Mouse (Mus musculus) MEL (cell line): ENCODE measurements around the gene Trim56. TPM values are rescaled to one million over a fixed set of nuclear protein-coding genes. Genes with fewer than 3 reads are reported as not detected.

ENCODE experiments used
- DNase-seq: peaks from one replicate; pipeline ENCODE4 v3.0.0; 2011; ENCODE audit warnings: low read depth, low spot score
- H3K27ac ChIP-seq: 2 replicates; pipeline ENCODE4 v1.5.1; 2012; ENCODE audit warnings: low read depth, mild to moderate bottlenecking, control low read depth, low read length, moderate library complexity; ENCODE audit not compliant: control insufficient read depth
- H3K27me3 ChIP-seq, 2 experiments: fragments of 150-350 bp in 1 of 2; sonication (generic) in 1 of 2; 2 replicates each; pipeline ENCODE4 v1.6.1; 2012; ENCODE audit warnings: low read length in 2 of 2, mild to moderate bottlenecking in 2 of 2, improper control_type of control experiment in 1 of 2, moderate library complexity in 1 of 2; ENCODE audit not compliant: insufficient read depth in 2 of 2, control insufficient read depth in 1 of 2
- H3K36me3 ChIP-seq, 2 experiments: 2 replicates each; pipeline ENCODE4 v1.6.1; 2012 to 2014; ENCODE audit warnings: low read length in 2 of 2, improper control_type of control experiment in 1 of 2, inconsistent platforms in 1 of 2, mild to moderate bottlenecking in 1 of 2; ENCODE audit not compliant: insufficient read depth in 2 of 2, control insufficient read depth in 1 of 2
- H3K4me1 ChIP-seq, 2 experiments: fragments of 150-350 bp in 1 of 2; sonication (generic) in 1 of 2; 2 replicates each; pipeline ENCODE4 v1.6.1; 2012; ENCODE audit warnings: low read length in 2 of 2, improper control_type of control experiment in 1 of 2, mild to moderate bottlenecking in 1 of 2; ENCODE audit not compliant: insufficient read depth in 2 of 2, control insufficient read depth in 1 of 2
- H3K4me3 ChIP-seq, 2 experiments: fragments of 150-350 bp in 1 of 2; sonication (generic) in 1 of 2; 2 replicates each; pipeline ENCODE4 v1.5.1; 2012; ENCODE audit warnings: low read depth in 2 of 2, low read length in 2 of 2, mild to moderate bottlenecking in 2 of 2, moderate library complexity in 2 of 2, control low read depth in 1 of 2, improper control_type of control experiment in 1 of 2; ENCODE audit not compliant: control insufficient read depth in 1 of 2, insufficient read depth in 1 of 2
- H3K79me2 ChIP-seq: 2 replicates; pipeline ENCODE4 v1.6.1; 2012; ENCODE audit warnings: mild to moderate bottlenecking, low read length, moderate library complexity; ENCODE audit not compliant: control insufficient read depth, poor library complexity, insufficient read depth
- H3K9ac ChIP-seq: 2 replicates; pipeline ENCODE4 v1.6.1; 2012; ENCODE audit warnings: low read depth, mild to moderate bottlenecking, control low read depth, low read length, moderate library complexity; ENCODE audit not compliant: control insufficient read depth, poor library complexity, severe bottlenecking
- H3K9me3 ChIP-seq: fragments of 150-350 bp; sonication (generic); replicated peaks from 2 replicates; pipeline ENCODE4 v1.6.1; 2012; ENCODE audit warnings: mild to moderate bottlenecking, low read length, improper control_type of control experiment, moderate library complexity; ENCODE audit not compliant: insufficient read depth
- BHLHE40 ChIP-seq: IDR thresholded peaks from 2 replicates; pipeline ENCODE4 v1.6.1; 2012; ENCODE audit warnings: low read depth, mild to moderate bottlenecking, inconsistent platforms, low read length, improper control_type of control experiment, borderline replicate concordance
- CHD1 ChIP-seq: IDR thresholded peaks from 2 replicates; pipeline ENCODE4 v1.6.1; 2012; ENCODE audit warnings: low read depth, mild to moderate bottlenecking, inconsistent platforms, low read length, improper control_type of control experiment
- CHD2 ChIP-seq: IDR thresholded peaks from 2 replicates; pipeline ENCODE4 v1.6.1; 2011; ENCODE audit warnings: low read length, improper control_type of control experiment
- CTCF ChIP-seq, 3 experiments: IDR thresholded peaks in 2 of 3; conservative IDR thresholded peaks in 1 of 3; 2 replicates each; pipeline ENCODE4 v1.5.1; 2011 to 2012; ENCODE audit warnings: low read length in 3 of 3, low read depth in 2 of 3, mild to moderate bottlenecking in 2 of 3, improper control_type of control experiment in 1 of 3, inconsistent platforms in 1 of 3, mixed read lengths in 1 of 3, moderate library complexity in 1 of 3; ENCODE audit not compliant: control insufficient read depth in 1 of 3, insufficient read depth in 1 of 3, poor library complexity in 1 of 3, severe bottlenecking in 1 of 3
- E2F4 ChIP-seq: IDR thresholded peaks from 2 replicates; pipeline ENCODE4 v1.6.1; 2011; ENCODE audit warnings: low read depth, low read length, improper control_type of control experiment, borderline replicate concordance
- EP300 ChIP-seq, 2 experiments: IDR thresholded peaks; 2 replicates each; pipeline ENCODE4 v1.6.1; 2011; ENCODE audit warnings: improper control_type of control experiment in 2 of 2, low read length in 2 of 2, low read depth in 1 of 2, mild to moderate bottlenecking in 1 of 2
- ETS1 ChIP-seq: IDR thresholded peaks from 2 replicates; pipeline ENCODE4 v1.6.1; 2012; ENCODE audit warnings: low read depth, mild to moderate bottlenecking, inconsistent platforms, low read length, improper control_type of control experiment, moderate library complexity
- GABPA ChIP-seq: IDR thresholded peaks from 2 replicates; pipeline ENCODE4 v1.6.1; 2012; ENCODE audit warnings: low read depth, mild to moderate bottlenecking, inconsistent platforms, low read length, improper control_type of control experiment, moderate library complexity
- GATA1 ChIP-seq: IDR thresholded peaks from 2 replicates; pipeline ENCODE4 v1.6.1; 2011; ENCODE audit warnings: low read depth, low read length, improper control_type of control experiment
- JUND ChIP-seq: IDR thresholded peaks from 2 replicates; pipeline ENCODE4 v1.6.1; 2011; ENCODE audit warnings: low read depth, mild to moderate bottlenecking, improper control_type of control experiment, low read length
- KAT2A ChIP-seq: conservative IDR thresholded peaks from 2 replicates; pipeline ENCODE4 v1.6.1; 2012; ENCODE audit warnings: low read depth, low read length, improper control_type of control experiment, inconsistent platforms
- MAFK ChIP-seq: IDR thresholded peaks from 2 replicates; pipeline ENCODE4 v1.6.1; 2011; ENCODE audit warnings: low read depth, mild to moderate bottlenecking, low read length, improper control_type of control experiment, borderline replicate concordance
- MAZ ChIP-seq: IDR thresholded peaks from 2 replicates; pipeline ENCODE4 v1.6.1; 2012; ENCODE audit warnings: low read depth, mild to moderate bottlenecking, inconsistent platforms, low read length, improper control_type of control experiment
- MXI1 ChIP-seq: IDR thresholded peaks from 2 replicates; pipeline ENCODE4 v1.6.1; 2011; ENCODE audit warnings: mild to moderate bottlenecking, low read depth, low read length, improper control_type of control experiment
- MYB ChIP-seq: IDR thresholded peaks from 2 replicates; pipeline ENCODE4 v1.6.1; 2011; ENCODE audit warnings: mild to moderate bottlenecking, low read depth, low read length, improper control_type of control experiment
- NELFE ChIP-seq: IDR thresholded peaks from 2 replicates; pipeline ENCODE4 v1.6.1; 2011; ENCODE audit warnings: low read depth, low read length, improper control_type of control experiment
- POLR2A ChIP-seq, 2 experiments: IDR thresholded peaks; 2 replicates each; pipeline ENCODE4 v1.6.1; 2011 to 2012; ENCODE audit warnings: low read length in 2 of 2, mild to moderate bottlenecking in 2 of 2, control low read depth in 1 of 2, improper control_type of control experiment in 1 of 2, low read depth in 1 of 2, moderate library complexity in 1 of 2; ENCODE audit not compliant: control insufficient read depth in 1 of 2, insufficient read depth in 1 of 2, poor library complexity in 1 of 2
- POLR2AphosphoS2 ChIP-seq: IDR thresholded peaks from 2 replicates; pipeline ENCODE4 v1.6.1; 2011; ENCODE audit warnings: low read length, improper control_type of control experiment
- POLR2AphosphoS5 ChIP-seq: IDR thresholded peaks from 2 replicates; pipeline ENCODE4 v1.6.1; 2012; ENCODE audit warnings: low read depth, borderline replicate concordance, mild to moderate bottlenecking, inconsistent platforms, low read length, moderate library complexity, mixed read lengths
- RAD21 ChIP-seq: IDR thresholded peaks from 2 replicates; pipeline ENCODE4 v1.6.1; 2011; ENCODE audit warnings: mild to moderate bottlenecking, low read depth, low read length, improper control_type of control experiment
- SIN3A ChIP-seq: IDR thresholded peaks from 2 replicates; pipeline ENCODE4 v1.6.1; 2012; ENCODE audit warnings: low read length, improper control_type of control experiment, inconsistent platforms
- SMC3 ChIP-seq: IDR thresholded peaks from 2 replicates; pipeline ENCODE4 v1.6.1; 2011; ENCODE audit warnings: low read depth, low read length, improper control_type of control experiment
- TAL1 ChIP-seq: IDR thresholded peaks from 2 replicates; pipeline ENCODE4 v1.6.1; 2012; ENCODE audit warnings: mild to moderate bottlenecking, inconsistent platforms, low read length, moderate library complexity, mixed read lengths
- TBP ChIP-seq: IDR thresholded peaks from 2 replicates; pipeline ENCODE4 v1.8.0; 2011; ENCODE audit warnings: low read depth, low read length, improper control_type of control experiment
- TCF12 ChIP-seq: IDR thresholded peaks from 2 replicates; pipeline ENCODE4 v1.6.1; 2014; ENCODE audit warnings: low read depth, mild to moderate bottlenecking, inconsistent platforms, low read length, improper control_type of control experiment, moderate library complexity
- USF1 ChIP-seq: IDR thresholded peaks from 2 replicates; pipeline ENCODE4 v1.6.1; 2014; ENCODE audit warnings: low read depth, mild to moderate bottlenecking, inconsistent platforms, low read length, improper control_type of control experiment, moderate library complexity
- USF2 ChIP-seq, 2 experiments: IDR thresholded peaks; 2 replicates each; pipeline ENCODE4 v1.6.1; 2011 to 2012; ENCODE audit warnings: improper control_type of control experiment in 2 of 2, low read length in 2 of 2, borderline replicate concordance in 1 of 2, inconsistent platforms in 1 of 2, low read depth in 1 of 2, mild to moderate bottlenecking in 1 of 2; ENCODE audit not compliant: insufficient read depth in 1 of 2
- ZC3H11A ChIP-seq: IDR thresholded peaks from 2 replicates; pipeline ENCODE4 v1.6.1; 2012; ENCODE audit warnings: low read depth, mild to moderate bottlenecking, inconsistent platforms, low read length, improper control_type of control experiment
- ZKSCAN1 ChIP-seq: IDR thresholded peaks from 2 replicates; pipeline ENCODE4 v1.6.1; 2012; ENCODE audit warnings: low read depth, mild to moderate bottlenecking, inconsistent platforms, low read length, improper control_type of control experiment, moderate library complexity
- ZMIZ1 ChIP-seq: IDR thresholded peaks from 2 replicates; pipeline ENCODE4 v1.6.1; 2012; ENCODE audit warnings: low read depth, mild to moderate bottlenecking, inconsistent platforms, low read length, improper control_type of control experiment, moderate library complexity
- ZNF384 ChIP-seq: IDR thresholded peaks from 2 replicates; pipeline ENCODE4 v1.6.1; 2012; ENCODE audit warnings: low read depth, mild to moderate bottlenecking, inconsistent platforms, low read length, improper control_type of control experiment
- polyA plus RNA-seq, 2 experiments: library from polyadenylated mRNA; stranded (reverse) in 1 of 2; unstranded in 1 of 2; fragments of >175 nt in 1 of 2; fragments of >200 nt in 1 of 2; gene quantifications; 2 replicates each; pipeline versions ENCODE4 v1.2.1 to v1.2.4; 2012; ENCODE audit warnings: low replicate concordance in 2 of 2, low read depth in 1 of 2; ENCODE audit not compliant: insufficient read length in 2 of 2, insufficient read depth in 1 of 2, missing spikeins in 1 of 2
- total RNA-seq: library from RNA; depleted of rRNA; stranded (reverse); fragments of 300-350 nt; gene quantifications from 2 replicates; pipeline ENCODE4 v1.2.3, GENCODE M21; 2012

Trim56 gene
- total and polyA plus RNA-seq, 3 experiments = 21.8 to 75.8 (median 22.8) TPM

DNA sequence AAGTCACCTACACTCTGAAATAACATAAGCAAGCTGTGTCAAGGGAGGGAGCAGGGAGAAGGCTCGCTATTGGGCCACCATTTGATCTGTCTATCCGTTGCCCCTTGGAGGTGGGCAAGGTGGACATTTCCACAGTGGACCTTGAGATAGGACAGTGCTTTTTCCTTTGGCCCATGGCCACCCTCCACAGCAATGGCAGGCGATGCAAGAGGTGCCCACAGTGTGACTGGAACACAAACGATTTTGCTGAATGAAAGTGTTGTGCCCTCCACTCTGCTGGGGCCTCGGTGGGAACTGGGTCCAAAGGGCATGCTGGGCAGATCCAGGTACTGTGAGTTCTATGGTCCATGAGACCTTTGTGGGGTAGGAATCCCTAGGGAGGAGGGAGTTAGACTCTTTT lies 53.4 kb downstream of the Trim56 start:
- no peak for DNase-seq
- Histone ChIP-seq H3K36me3 (peaks cover 0 to 5% of the 10 kb centered on the region in 2 experiments; a peak in 1 of 4 replicates), H3K79me2 (no peaks in the 10 kb centered on the region), H3K27ac (no peak overlapping the region; the same call in 1 of the 2 replicates), H3K27me3 (no peaks in the 10 kb centered on the region; a peak in 1 of 4 replicates), H3K9ac (peak overlapping the region; percentile 35), H3K9me3 (no peaks in the 10 kb centered on the region), H3K4me1 (peaks cover 0 to 11% of the 10 kb centered on the region in 2 experiments; a peak in 2 of 4 replicates), H3K4me3 (no peak overlapping the region)
- TF ChIP-seq ETS1 (no peak), POLR2AphosphoS2 (no peak), RAD21 (no peak), NELFE (no peak), ZC3H11A (no peak), GATA1 (no peak), ZKSCAN1 (no peak), GABPA (no peak), TAL1 (no peak), TCF12 (no peak), CHD1 (no peak), E2F4 (no peak), JUND (no peak), ZNF384 (no peak), USF2 (IDR thresholded peaks at IDR 0.05; ENCODE audit: borderline replicate concordance in 1 of 2, insufficient read depth in 1 of 2, low read depth in 1 of 2, low read length in 2 of 2) (no peak), MXI1 (no peak), MYB (no peak), EP300 (IDR thresholded peaks at IDR 0.05; ENCODE audit: low read depth in 1 of 2, low read length in 2 of 2) (no peak), CTCF (IDR thresholded peaks at IDR 0.05 in 2 of 3, conservative IDR thresholded peaks at IDR 0.05 in 1 of 3; ENCODE audit: control insufficient read depth in 1 of 3, insufficient read depth in 1 of 3, low read depth in 2 of 3, low read length in 3 of 3, poor library complexity in 1 of 3, severe bottlenecking in 1 of 3) (no peak)

DNA sequence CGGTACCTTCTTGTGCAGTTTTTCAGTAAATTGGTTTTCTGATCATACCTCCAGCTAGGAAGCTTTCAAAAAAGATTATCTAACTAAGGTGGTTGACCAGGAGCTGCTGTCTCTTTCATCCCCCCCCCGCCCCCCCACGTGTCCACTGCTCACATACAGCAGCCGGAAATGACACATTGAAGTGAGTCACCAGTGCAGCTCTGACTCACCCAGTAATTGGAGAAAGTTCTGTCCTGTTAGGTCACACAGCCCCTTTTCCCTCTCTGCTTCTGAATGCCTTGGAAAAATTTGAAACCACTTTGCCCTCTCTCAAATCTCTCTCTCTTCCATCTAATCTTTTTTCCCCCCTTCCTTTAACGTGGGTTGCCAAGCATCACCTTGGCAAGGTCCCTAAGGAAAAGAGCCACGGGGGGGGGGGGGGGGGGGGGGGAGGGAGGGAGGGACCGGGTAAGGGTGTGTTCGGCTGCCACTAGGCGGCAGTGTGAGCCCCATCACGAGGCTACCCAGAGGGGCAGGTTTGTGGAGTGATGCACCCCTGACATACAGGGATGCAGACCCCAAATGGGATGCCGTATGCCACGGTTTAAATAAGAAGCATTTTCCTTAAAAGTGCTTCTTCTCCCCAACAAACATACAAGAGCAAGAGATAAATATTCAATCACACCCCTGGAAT lies 54.1 kb downstream of the Trim56 start:
- no peak overlapping the region; the same call in 1 of the 2 replicates for H3K9ac ChIP-seq
- H3K79me2 ChIP-seq = no peaks in the 10 kb centered on the region
- H3K27ac ChIP-seq = peak overlapping the region; percentile 38; the same call in 1 of the 2 replicates
- peak; percentile 79 for DNase-seq
- no peaks in the 10 kb centered on the region; a peak in 1 of 4 replicates for H3K27me3 ChIP-seq
- no peaks in the 10 kb centered on the region for H3K9me3 ChIP-seq
- H3K36me3 ChIP-seq = peaks cover 0 to 5% of the 10 kb centered on the region in 2 experiments; a peak in 1 of 4 replicates
- peaks cover 0 to 11% of the 10 kb centered on the region in 2 experiments; a peak in 2 of 4 replicates for H3K4me1 ChIP-seq
- no peak overlapping the region for H3K4me3 ChIP-seq
- no peak for TF ChIP-seq TBP
- peak; percentile 38; the same call in 1 of the 2 replicates for TF ChIP-seq SIN3A
- no peak for TF ChIP-seq ZMIZ1
- TF ChIP-seq TAL1 = no peak
- no peak for TF ChIP-seq ZKSCAN1
- peak; percentile 57 for TF ChIP-seq SMC3
- no peak for TF ChIP-seq MXI1
- TF ChIP-seq MYB = no peak
- TF ChIP-seq KAT2A = no peak
- TF ChIP-seq E2F4 = no peak
- TF ChIP-seq MAZ = no peak; the same call in 1 of the 2 replicates
- TF ChIP-seq BHLHE40 = no peak
- TF ChIP-seq CTCF (IDR thresholded peaks at IDR 0.05 in 2 of 3, conservative IDR thresholded peaks at IDR 0.05 in 1 of 3; ENCODE audit: control insufficient read depth in 1 of 3, insufficient read depth in 1 of 3, low read depth in 2 of 3, low read length in 3 of 3, poor library complexity in 1 of 3, severe bottlenecking in 1 of 3) = peak; percentile 59 to 92 (median 64)
- no peak for TF ChIP-seq CHD2
- TF ChIP-seq POLR2AphosphoS5 = no peak
- TF ChIP-seq POLR2AphosphoS2 = no peak
- TF ChIP-seq MAFK = no peak
- peak; percentile 25; the same call in 1 of the 2 replicates for TF ChIP-seq USF1
- no peak; a peak in 1 of 4 replicates for TF ChIP-seq POLR2A (IDR thresholded peaks at IDR 0.05; ENCODE audit: control insufficient read depth in 1 of 2, insufficient read depth in 1 of 2, low read depth in 1 of 2, low read length in 2 of 2, poor library complexity in 1 of 2)
